Mouse (Mus musculus): ENCODE results near the gene B3gnt3.

DNA sequence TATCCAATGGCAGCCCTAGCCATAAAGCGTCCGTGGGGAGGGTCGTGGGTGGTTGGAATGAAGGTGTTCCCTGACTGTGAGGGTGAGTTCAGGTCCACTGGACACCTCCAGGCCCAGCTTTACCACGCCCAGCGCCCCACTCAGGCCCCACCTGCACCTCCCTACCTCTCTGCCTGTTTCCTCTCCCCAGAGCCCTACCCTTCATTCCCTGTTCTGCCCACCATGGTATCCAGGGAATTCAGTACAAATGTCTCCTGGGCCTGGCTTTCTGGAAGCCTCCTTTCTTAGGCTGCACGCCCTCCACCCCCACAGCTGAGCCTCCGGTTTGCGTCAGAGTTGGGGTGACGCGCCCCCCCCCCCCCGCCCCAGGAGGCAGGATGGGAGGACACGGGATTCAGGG, 31.4 kb downstream of the B3gnt3 start:
- TF ChIP-seq CHD2 (IDR thresholded peaks at IDR 0.05; ENCODE audit: low read depth, low read length) = no peak
- no peak for TF ChIP-seq ZC3H11A (IDR thresholded peaks at IDR 0.05; ENCODE audit: borderline replicate concordance, low read depth, low read length)
- no peak for TF ChIP-seq HCFC1 (IDR thresholded peaks at IDR 0.05; ENCODE audit: borderline replicate concordance, insufficient read depth, low read length)
- TF ChIP-seq ZNF384 (IDR thresholded peaks at IDR 0.05; ENCODE audit: low read depth, low read length) = no peak
- no peak for TF ChIP-seq MAFK (IDR thresholded peaks at IDR 0.05; ENCODE audit: insufficient read depth, low read depth, low read length)

Measured in ES-E14 (cell line).